Mouse (Mus musculus): ENCODE data around the gene Ptgfrn.

- no peak for TF ChIP-seq TAL1 (IDR thresholded peaks at IDR 0.05; ENCODE audit: low read length)
- no peak for TF ChIP-seq GATA1 (IDR thresholded peaks at IDR 0.05; ENCODE audit: low read length)
These were observed 75.6 kb downstream of the Ptgfrn start for GRCm38 (mm10) chr3:101034509-101034908.

Data from erythroblast, embryonic 14.5 days (primary cell).